Mouse (Mus musculus) hindbrain, embryonic 11.5 days (tissue): ENCODE data around the gene Cdcp1. TPM values are rescaled to one million over a fixed set of nuclear protein-coding genes. Genes with fewer than 3 reads are reported as not detected.

ENCODE experiments used
- ATAC-seq: fragments of 200-750 bp; cut with Nextera tagmentation; 2 replicates; pipeline ENCODE4 v1.8.0; 2017; ENCODE audit warnings: mild to moderate bottlenecking, moderate TSS enrichment, moderate library complexity; ENCODE audit not compliant: low FRiP score
- DNase-seq: peaks from one replicate; pipeline ENCODE4 v3.0.0-alpha.2; 2015; ENCODE audit warnings: low spot score
- H3K27ac ChIP-seq: fragments of 300-500 bp; sonication (generic); 2 replicates; pipeline ENCODE4 v1.5.1; 2014; ENCODE audit warnings: mild to moderate bottlenecking, low read depth, low read length
- H3K27me3 ChIP-seq: fragments of 300-500 bp; sonication (generic); 2 replicates; pipeline ENCODE4 v1.6.1; 2014; ENCODE audit warnings: mild to moderate bottlenecking, low read length, moderate library complexity, mixed read lengths; ENCODE audit not compliant: control insufficient read depth, insufficient read depth
- H3K36me3 ChIP-seq: fragments of 300-500 bp; sonication (generic); 2 replicates; pipeline ENCODE4 v1.6.1; 2014; ENCODE audit warnings: mild to moderate bottlenecking, low read length, moderate library complexity, mixed read lengths; ENCODE audit not compliant: control insufficient read depth, insufficient read depth
- H3K4me1 ChIP-seq: fragments of 300-500 bp; sonication (generic); replicated peaks from 2 replicates; pipeline ENCODE4 v1.6.1; 2014; ENCODE audit warnings: low read length, mixed read lengths; ENCODE audit not compliant: control insufficient read depth, insufficient read depth
- H3K4me2 ChIP-seq: fragments of 300-500 bp; sonication (generic); replicated peaks from 2 replicates; pipeline ENCODE4 v1.6.1; 2014; ENCODE audit warnings: mild to moderate bottlenecking, low read depth, low read length
- H3K4me3 ChIP-seq: fragments of 300-500 bp; sonication (generic); 2 replicates; pipeline ENCODE4 v1.5.1; 2014; ENCODE audit warnings: low read depth, low read length
- H3K9ac ChIP-seq: fragments of 300-500 bp; sonication (generic); 2 replicates; pipeline ENCODE4 v1.6.1; 2014; ENCODE audit warnings: low read depth, low read length
- H3K9me3 ChIP-seq: fragments of 300-500 bp; sonication (generic); 2 replicates; pipeline ENCODE4 v1.6.1; 2016; ENCODE audit warnings: low read length; ENCODE audit not compliant: control insufficient read depth
- WGBS: fragments of 180-500 bp; shearing (Covaris S2); extraction: QIAGEN DNeasy Blood & Tissue Kit; methylation state at CpG from one replicate; pipeline ENCODE4 v1.1.7; 2014; 5-methylcytosine and 5-hydroxymethylcytosine counted together
- polyA plus RNA-seq: library from polyadenylated mRNA; unstranded; fragments of >200 nt; fragmentation: Nextera tagmentation; extraction: Ambion mirVana; gene quantifications from 2 replicates; pipeline ENCODE4 v1.2.1, GENCODE M21; 2014

The Cdcp1 gene
- polyA plus RNA-seq, 1 experiment from 2014 or later, result 1.2 TPM

- H3K36me3 ChIP-seq, result peaks cover 7% of the 10 kb centered on the region
Observed at GRCm38 (mm10) chr9:123127663-123128062, 88.2 kb downstream of the Cdcp1 start.

GRCm38 (mm10) chr9:123124413-123124981 is 91.3 kb downstream of the Cdcp1 start:
- H3K36me3 ChIP-seq, result peaks cover 10% of the 10 kb centered on the region
- no peak overlapping the region for H3K4me3 ChIP-seq
- H3K9me3 ChIP-seq, result no peaks in the 10 kb centered on the region
- H3K27me3 ChIP-seq, result no peaks in the 10 kb centered on the region
- no peak overlapping the region for H3K27ac ChIP-seq
- no peak overlapping the region for H3K4me2 ChIP-seq
- no peaks in the 10 kb centered on the region for H3K4me1 ChIP-seq
- 96% methylated on average over 2 of the region's 2 CpGs for WGBS
- ATAC-seq (no peak), DNase-seq (no peak)
- no peak overlapping the region for H3K9ac ChIP-seq

More at GRCm38 (mm10) chr9:123127663-123128062, 88.2 kb downstream of the Cdcp1 start:
- H3K4me2 ChIP-seq, result no peak overlapping the region
- H3K27me3 ChIP-seq, result no peaks in the 10 kb centered on the region
- DNase-seq (no peak), ATAC-seq (no peak)
- H3K9me3 ChIP-seq, result no peaks in the 10 kb centered on the region
- 95% methylated on average over 6 of the region's 6 CpGs for WGBS
- no peak overlapping the region for H3K27ac ChIP-seq
- no peak overlapping the region for H3K9ac ChIP-seq
- no peaks in the 10 kb centered on the region for H3K4me1 ChIP-seq
- no peak overlapping the region for H3K4me3 ChIP-seq

- Histone ChIP-seq H3K9ac (no peak overlapping the region), H3K27me3 (no peaks in the 10 kb centered on the region), H3K36me3 (peaks cover 12% of the 10 kb centered on the region), H3K9me3 (no peaks in the 10 kb centered on the region), H3K4me3 (no peak overlapping the region), H3K4me2 (no peak overlapping the region), H3K27ac (no peak overlapping the region), H3K4me1 (no peaks in the 10 kb centered on the region)
- ATAC-seq, result no peak; the same call in 1 of the 2 replicates
- WGBS, result 95% methylated on average over 6 of the region's 6 CpGs
- no peak for DNase-seq
Observed at GRCm38 (mm10) chr9:123123571-123124412, 92.0 kb downstream of the Cdcp1 start.

GRCm38 (mm10) chr9:123123017-123123416 is 92.8 kb downstream of the Cdcp1 start:
- peaks cover 12% of the 10 kb centered on the region for H3K36me3 ChIP-seq
- ATAC-seq (no peak), DNase-seq (no peak)
- no peak overlapping the region for H3K27ac ChIP-seq
- H3K4me2 ChIP-seq, result no peak overlapping the region
- 80% methylated on average over 3 of the region's 3 CpGs for WGBS
- no peaks in the 10 kb centered on the region for H3K4me1 ChIP-seq
- H3K4me3 ChIP-seq, result no peak overlapping the region
- H3K27me3 ChIP-seq, result no peaks in the 10 kb centered on the region
- no peaks in the 10 kb centered on the region for H3K9me3 ChIP-seq
- no peak overlapping the region for H3K9ac ChIP-seq

Other genes starting within 250 kb of the Cdcp1 start
- 19.5 and 19.6 TPM in 2 replicates for gene Tmem42, start 194.7 kb downstream of the Cdcp1 start, polyA plus RNA-seq
- 0.37 and 0.42 TPM in 2 replicates for gene Tgm4, start 181.3 kb downstream of the Cdcp1 start, polyA plus RNA-seq
- gene Zdhhc3, start 102.8 kb downstream of the Cdcp1 start, polyA plus RNA-seq, result 55.8 and 62.5 TPM in 2 replicates
- gene Exosc7, start 102.8 kb downstream of the Cdcp1 start, polyA plus RNA-seq, result 104 and 106 TPM in 2 replicates
- not detected in 2 replicates for gene Clec3b, start 65.1 kb downstream of the Cdcp1 start, polyA plus RNA-seq
- gene Tmem158, start 44.7 kb upstream of the Cdcp1 start, polyA plus RNA-seq, result 3.6 and 5.7 TPM in 2 replicates
- gene Lars2, start 150.9 kb upstream of the Cdcp1 start, polyA plus RNA-seq, result 849 and 1,244 TPM in 2 replicates